ENCODE assay signal across 8 mouse cellular contexts in genomic region chr16:20693111-20693701, GRCm38 (mm10). TPM values are rescaled to one million over a fixed set of nuclear protein-coding genes. Genes with fewer than 3 reads are reported as not detected.
DNase-seq lines count a peak whose midpoint lies in the region; ATAC-seq and TF ChIP-seq lines count a peak whose summit lies in the region.

Gene Fam131a (plus strand): TSS chr16:20693241.

- peaks cover 43% of the 10 kb centered on the region for H3K36me3 ChIP-seq in limb, embryonic 12.5 days
- peaks cover 39% of the 10 kb centered on the region for H3K36me3 ChIP-seq in midbrain, embryonic 14.5 days (ENCODE audit: control insufficient read depth, insufficient read depth, low read length)

- ATAC-seq in limb, embryonic 12.5 days (ENCODE audit: insufficient number of reproducible peaks, insufficient read depth, low FRiP score, low TSS enrichment, low read depth), result peak; percentile 91
- ATAC-seq in midbrain, embryonic 14.5 days (ENCODE audit: low FRiP score, low TSS enrichment), result peak; percentile 94

- peaks cover 16% of the 10 kb centered on the region; the same call in 1 of the 2 replicates for H3K27me3 ChIP-seq in limb, embryonic 12.5 days
- H3K27me3 ChIP-seq in midbrain, embryonic 14.5 days (ENCODE audit: control insufficient read depth, insufficient read depth, low read length), result no peaks in the 10 kb centered on the region

- peak within 1 kb of the TSS; percentile 55 for H3K4me3 ChIP-seq in bone marrow macrophage, adult 2 months (ENCODE audit: insufficient read depth, low read length)
- peak within 1 kb of the TSS; percentile 19 for H3K4me3 ChIP-seq in embryonic fibroblast, embryonic 13.5 days (ENCODE audit: insufficient read depth, low read length)
- H3K4me3 ChIP-seq in limb, embryonic 12.5 days (replicated peaks), result peak within 1 kb of the TSS; percentile 60
- peak within 1 kb of the TSS; percentile 57 for H3K4me3 ChIP-seq in midbrain, embryonic 14.5 days (replicated peaks; ENCODE audit: low read depth, low read length)

- peak within 1 kb of the TSS; percentile 65 for H3K9ac ChIP-seq in limb, embryonic 12.5 days (replicated peaks)
- peak within 1 kb of the TSS; percentile 82 for H3K9ac ChIP-seq in midbrain, embryonic 14.5 days (replicated peaks; ENCODE audit: low read length)

- no peak for TF ChIP-seq CTCF in bone marrow macrophage, adult 2 months (IDR thresholded peaks at IDR 0.05; ENCODE audit: low read depth, low read length)
- TF ChIP-seq CTCF in embryonic fibroblast, embryonic 13.5 days (IDR thresholded peaks at IDR 0.05; ENCODE audit: borderline replicate concordance, insufficient read depth, low read length), result no peak

- peaks cover 20% of the 10 kb centered on the region for H3K4me1 ChIP-seq in bone marrow macrophage, adult 2 months (ENCODE audit: control insufficient read depth, insufficient read depth, low read length)
- no peaks in the 10 kb centered on the region; the same call in 1 of the 2 replicates for H3K4me1 ChIP-seq in embryonic fibroblast, embryonic 13.5 days (ENCODE audit: control insufficient read depth, insufficient read depth, low read length)
- H3K4me1 ChIP-seq in limb, embryonic 12.5 days (replicated peaks), result peaks cover 32% of the 10 kb centered on the region
- peaks cover 31% of the 10 kb centered on the region for H3K4me1 ChIP-seq in midbrain, embryonic 14.5 days (ENCODE audit: control insufficient read depth, insufficient read depth, low read length)

- 1% methylated on average over 34 of the region's 37 CpGs for WGBS in limb, embryonic 12.5 days
- WGBS in midbrain, embryonic 14.5 days, result under 1% methylated on average over 37 of the region's 37 CpGs

- DNase-seq in 3134 (ENCODE audit: extremely low read depth, insufficient read length, low spot score), result peak; percentile 56
- DNase-seq in heart, adult 9 months (ENCODE audit: low spot score in 2 of 2), result peak; percentile 91 to 92
- DNase-seq in kidney, adult 8-10 months, result peak; percentile 75 to 84
- DNase-seq in midbrain, embryonic 14.5 days, result peak; percentile 96
- peak; percentile 59 to 76 for DNase-seq in spleen, postnatal 10 days (ENCODE audit: low spot score in 2 of 2)

- H3K27ac ChIP-seq in bone marrow macrophage, adult 2 months (ENCODE audit: insufficient read depth, low read depth, low read length), result no peak within 1 kb of the TSS
- H3K27ac ChIP-seq in embryonic fibroblast, embryonic 13.5 days (ENCODE audit: insufficient read depth, low read length), result peak within 1 kb of the TSS; percentile 28; the same call in 1 of the 2 replicates
- H3K27ac ChIP-seq in limb, embryonic 12.5 days, result peak within 1 kb of the TSS; percentile 84
- H3K27ac ChIP-seq in midbrain, embryonic 14.5 days (replicated peaks; ENCODE audit: low read depth, low read length), result peak within 1 kb of the TSS; percentile 93

- H3K4me2 ChIP-seq in limb, embryonic 12.5 days, result peak within 1 kb of the TSS; percentile 77
- peak within 1 kb of the TSS; percentile 81 for H3K4me2 ChIP-seq in midbrain, embryonic 14.5 days (ENCODE audit: low read length)

- no peaks in the 10 kb centered on the region for H3K9me3 ChIP-seq in limb, embryonic 12.5 days
- no peaks in the 10 kb centered on the region for H3K9me3 ChIP-seq in midbrain, embryonic 14.5 days (ENCODE audit: control insufficient read depth, low read length)

- no peak for TF ChIP-seq POLR2A in bone marrow macrophage, adult 2 months (IDR thresholded peaks at IDR 0.05; ENCODE audit: borderline replicate concordance, low read depth, low read length)
- peak; percentile 19 for TF ChIP-seq POLR2A in embryonic fibroblast, embryonic 13.5 days (IDR thresholded peaks at IDR 0.05; ENCODE audit: low read depth, low read length)

RNA-seq across cellular contexts. Expression of gene Fam131a, which starts in this region (rescaled TPM):
- 6.2 and 7.6 TPM in 2 replicates for polyA plus RNA-seq in bone marrow macrophage, adult 2 months (2012; ENCODE audit: insufficient read depth, insufficient read length, missing spikeins)
- polyA plus RNA-seq in embryonic fibroblast, embryonic 13.5 days (2011; ENCODE audit: insufficient read length, low read depth, missing spikeins), result 7.7 and 9.9 TPM in 2 replicates
- 5.3 and 7.4 TPM in 2 replicates for polyA plus RNA-seq in limb, embryonic 12.5 days (2016; fragmentation: Nextera tagmentation; extraction: Ambion mirVana)
- 45.3 and 50.1 TPM in 2 replicates for polyA plus RNA-seq in midbrain, embryonic 14.5 days (2014; fragmentation: Nextera tagmentation; extraction: Ambion mirVana)
